Mouse (Mus musculus): Measurements from ENCODE around the gene Cpb2. TPM values are rescaled to one million over a fixed set of nuclear protein-coding genes. Genes with fewer than 3 reads are reported as not detected.

Gene Cpb2
- total and polyA plus RNA-seq, 3 experiments: not detected

DNA sequence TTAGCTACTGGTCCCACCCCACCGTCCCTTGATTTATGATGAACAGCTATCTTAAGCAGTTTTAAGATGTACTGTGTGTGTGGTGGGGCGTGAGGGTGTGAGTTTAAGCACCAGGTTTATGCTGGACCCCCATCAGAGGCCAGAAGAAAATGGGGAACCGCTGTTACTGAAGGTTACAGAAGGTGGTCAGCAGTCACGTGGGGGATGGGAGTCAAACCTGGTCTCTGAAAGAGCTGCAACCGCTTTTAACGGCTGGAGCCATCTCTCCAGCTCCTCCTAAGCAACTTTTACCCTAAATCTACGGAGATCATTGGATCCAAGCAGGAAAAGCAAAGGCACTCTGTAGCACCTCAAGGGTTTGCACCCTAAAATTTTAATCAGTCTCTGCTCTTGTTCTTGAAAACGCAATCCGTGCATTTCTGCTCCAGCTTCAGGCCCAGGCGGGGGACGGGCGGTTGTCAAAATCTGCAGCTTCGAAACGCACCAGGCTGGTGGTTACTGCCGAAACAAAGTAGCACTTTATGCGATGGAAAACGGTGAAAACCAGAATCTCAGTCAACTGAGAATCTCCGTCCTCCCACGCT is 41.6 kb downstream of the Cpb2 start:
- Histone ChIP-seq H3K4me1 (ENCODE audit: control insufficient read depth in 1 of 2, insufficient read depth in 2 of 2, low read length in 2 of 2) (peaks cover 2% of the 10 kb centered on the region in 2 experiments; a peak in 3 of 4 replicates), H3K9me3 (replicated peaks; ENCODE audit: insufficient read depth, low read length) (no peaks in the 10 kb centered on the region), H3K27ac (ENCODE audit: control insufficient read depth, low read depth, low read length) (no peak overlapping the region), H3K27me3 (ENCODE audit: control insufficient read depth in 1 of 2, insufficient read depth in 2 of 2, low read length in 2 of 2) (peaks cover 0 to 1% of the 10 kb centered on the region in 2 experiments; a peak in 2 of 4 replicates), H3K4me3 (ENCODE audit: control insufficient read depth in 1 of 2, insufficient read depth in 1 of 2, low read depth in 2 of 2, low read length in 2 of 2) (peak overlapping the region; percentile 97 to 98), H3K9ac (ENCODE audit: control insufficient read depth, low read depth, low read length, poor library complexity, severe bottlenecking) (peak overlapping the region; percentile 55), H3K36me3 (ENCODE audit: control insufficient read depth in 1 of 2, insufficient read depth in 2 of 2, low read length in 2 of 2) (peaks cover 0 to 11% of the 10 kb centered on the region in 2 experiments; a peak in 2 of 4 replicates), H3K79me2 (ENCODE audit: control insufficient read depth, insufficient read depth, low read length, poor library complexity) (peaks cover 28% of the 10 kb centered on the region)
- no peak for DNase-seq (ENCODE audit: low read depth, low spot score)
- TF ChIP-seq USF1 (IDR thresholded peaks at IDR 0.05; ENCODE audit: low read depth, low read length) (peak; percentile 55), MEF2A (IDR thresholded peaks at IDR 0.05; ENCODE audit: extremely low read depth, insufficient replicate concordance, low read depth, low read length, poor library complexity, severe bottlenecking) (no peak)

GRCm38 (mm10) chr14:75284193-75284915 is 42.3 kb downstream of the Cpb2 start, which contains the start of gene Zc3h13:
Gene Zc3h13 (plus strand): TSS chr14:75284373.
- H3K36me3 ChIP-seq (ENCODE audit: control insufficient read depth in 1 of 2, insufficient read depth in 2 of 2, low read length in 2 of 2): peaks cover 0 to 11% of the 10 kb centered on the region in 2 experiments; a peak in 2 of 4 replicates
- H3K4me3 ChIP-seq (ENCODE audit: control insufficient read depth in 1 of 2, insufficient read depth in 1 of 2, low read depth in 2 of 2, low read length in 2 of 2): peak within 1 kb of the TSS; percentile 97 to 98
- DNase-seq (ENCODE audit: low read depth, low spot score): peak; percentile 95
- peak within 1 kb of the TSS; percentile 65 for H3K27ac ChIP-seq (ENCODE audit: control insufficient read depth, low read depth, low read length)
- peaks cover 2% of the 10 kb centered on the region in 2 experiments; a peak in 3 of 4 replicates for H3K4me1 ChIP-seq (ENCODE audit: control insufficient read depth in 1 of 2, insufficient read depth in 2 of 2, low read length in 2 of 2)
- H3K9ac ChIP-seq (ENCODE audit: control insufficient read depth, low read depth, low read length, poor library complexity, severe bottlenecking): peak within 1 kb of the TSS; percentile 80
- H3K9me3 ChIP-seq (replicated peaks; ENCODE audit: insufficient read depth, low read length): no peaks in the 10 kb centered on the region
- H3K27me3 ChIP-seq (ENCODE audit: control insufficient read depth in 1 of 2, insufficient read depth in 2 of 2, low read length in 2 of 2): no peaks in the 10 kb centered on the region; a peak in 2 of 4 replicates
- H3K79me2 ChIP-seq (ENCODE audit: control insufficient read depth, insufficient read depth, low read length, poor library complexity): peaks cover 32% of the 10 kb centered on the region
- TF ChIP-seq MAZ (IDR thresholded peaks at IDR 0.05; ENCODE audit: low read depth, low read length) (peak; percentile 53; the same call in 1 of the 2 replicates), POLR2AphosphoS5 (IDR thresholded peaks at IDR 0.05; ENCODE audit: borderline replicate concordance, low read depth, low read length) (no peak), POLR2A (IDR thresholded peaks at IDR 0.05; ENCODE audit: control insufficient read depth in 1 of 2, insufficient read depth in 1 of 2, low read depth in 1 of 2, low read length in 2 of 2, poor library complexity in 1 of 2) (peak; percentile 66 to 94; a peak in 3 of 4 replicates), NELFE (IDR thresholded peaks at IDR 0.05; ENCODE audit: low read depth, low read length) (peak; percentile 95), TBP (IDR thresholded peaks at IDR 0.05; ENCODE audit: low read depth, low read length) (peak; percentile 80), BHLHE40 (IDR thresholded peaks at IDR 0.05; ENCODE audit: borderline replicate concordance, low read depth, low read length) (no peak), SMC3 (IDR thresholded peaks at IDR 0.05; ENCODE audit: low read depth, low read length) (no peak), USF1 (IDR thresholded peaks at IDR 0.05; ENCODE audit: low read depth, low read length) (peak; percentile 31), CTCF (IDR thresholded peaks at IDR 0.05 in 2 of 3, conservative IDR thresholded peaks at IDR 0.05 in 1 of 3; ENCODE audit: control insufficient read depth in 1 of 3, insufficient read depth in 1 of 3, low read depth in 2 of 3, low read length in 3 of 3, poor library complexity in 1 of 3, severe bottlenecking in 1 of 3) (no peak), RCOR1 (IDR thresholded peaks at IDR 0.05; ENCODE audit: low read depth, low read length) (0 out of 2 replicates have a peak, but pooled peaks have one; percentile 20), KAT2A (conservative IDR thresholded peaks at IDR 0.05; ENCODE audit: low read depth, low read length) (peak; percentile 65), MAFK (IDR thresholded peaks at IDR 0.05; ENCODE audit: borderline replicate concordance, low read depth, low read length) (no peak), NRF1 (IDR thresholded peaks at IDR 0.05; ENCODE audit: insufficient read depth, low read depth, low read length, poor library complexity, severe bottlenecking) (peak; percentile 40; the same call in 1 of the 2 replicates), MEF2A (IDR thresholded peaks at IDR 0.05; ENCODE audit: extremely low read depth, insufficient replicate concordance, low read depth, low read length, poor library complexity, severe bottlenecking) (no peak), ZKSCAN1 (IDR thresholded peaks at IDR 0.05; ENCODE audit: low read depth, low read length) (no peak), MXI1 (IDR thresholded peaks at IDR 0.05; ENCODE audit: low read depth, low read length) (peak; percentile 95), JUND (IDR thresholded peaks at IDR 0.05; ENCODE audit: low read depth, low read length) (0 out of 2 replicates have a peak, but pooled peaks have one; percentile 17), USF2 (IDR thresholded peaks at IDR 0.05; ENCODE audit: borderline replicate concordance in 1 of 2, insufficient read depth in 1 of 2, low read depth in 1 of 2, low read length in 2 of 2) (no peak), ELF1 (IDR thresholded peaks at IDR 0.05; ENCODE audit: low read depth, low read length) (peak; percentile 97), GATA1 (IDR thresholded peaks at IDR 0.05; ENCODE audit: low read depth, low read length) (no peak), GABPA (IDR thresholded peaks at IDR 0.05; ENCODE audit: low read depth, low read length) (no peak; the same call in 1 of the 2 replicates), ZC3H11A (IDR thresholded peaks at IDR 0.05; ENCODE audit: low read depth, low read length) (peak; percentile 29; the same call in 1 of the 2 replicates), TCF12 (IDR thresholded peaks at IDR 0.05; ENCODE audit: low read depth, low read length) (peak; percentile 67), CHD2 (IDR thresholded peaks at IDR 0.05; ENCODE audit: low read length) (no peak), EP300 (IDR thresholded peaks at IDR 0.05; ENCODE audit: low read depth in 1 of 2, low read length in 2 of 2) (peak in 1 of 2 experiments; percentile 13; a peak in 1 of 4 replicates), E2F4 (IDR thresholded peaks at IDR 0.05; ENCODE audit: borderline replicate concordance, low read depth, low read length) (no peak), RAD21 (IDR thresholded peaks at IDR 0.05; ENCODE audit: low read depth, low read length) (no peak)
